Mouse (Mus musculus) lung, adult 18-20 months (tissue): ENCODE results near the gene Ranbp9.

Experiments
- DNase-seq, 2 experiments: peaks; one replicate each; pipeline ENCODE4 v3.0.0; 2022; ENCODE audit warnings: mixed read lengths in 2 of 2

Ranbp9 gene

GRCm38 (mm10) chr13:43480957-43481858, at the start of gene Ranbp9:
Ranbp9 (minus strand) TSS chr13:43481282.
- DNase-seq = peak; percentile 73 to 74

DNA sequence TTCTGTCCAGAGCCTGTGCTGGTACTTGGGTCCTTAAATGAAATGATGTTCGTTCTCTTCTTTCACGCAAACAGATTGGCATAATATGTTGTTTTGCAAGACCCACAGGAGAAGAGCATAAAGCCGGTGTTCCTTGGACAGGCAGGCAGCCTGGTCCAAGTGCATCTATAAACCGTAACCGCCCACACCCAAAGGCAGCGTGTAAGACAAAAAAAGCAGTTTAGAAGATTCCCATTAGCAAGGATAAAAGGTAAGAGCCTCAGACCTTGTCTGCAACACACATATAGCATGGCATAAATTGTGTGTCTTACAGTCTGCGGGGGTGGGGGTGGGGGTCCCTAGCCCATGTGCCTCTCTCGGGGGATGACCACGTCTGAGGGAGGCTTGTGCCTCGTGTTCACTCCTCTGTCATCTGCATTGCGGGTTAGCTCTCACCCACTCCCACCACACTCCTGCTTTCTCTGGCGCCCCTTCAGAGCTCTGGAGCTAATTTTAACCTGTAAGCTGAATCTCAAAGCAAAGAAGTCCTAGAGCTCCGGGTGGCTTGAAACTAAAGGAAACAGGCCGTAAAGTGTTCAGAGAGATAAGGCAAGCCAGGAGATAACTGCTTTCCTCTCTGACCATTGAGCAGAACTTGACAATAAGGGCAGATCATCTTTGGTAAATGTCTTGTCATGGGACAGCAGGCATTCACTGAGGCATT, 49.2 kb upstream of the Ranbp9 start:
- no peak for DNase-seq

DNA sequence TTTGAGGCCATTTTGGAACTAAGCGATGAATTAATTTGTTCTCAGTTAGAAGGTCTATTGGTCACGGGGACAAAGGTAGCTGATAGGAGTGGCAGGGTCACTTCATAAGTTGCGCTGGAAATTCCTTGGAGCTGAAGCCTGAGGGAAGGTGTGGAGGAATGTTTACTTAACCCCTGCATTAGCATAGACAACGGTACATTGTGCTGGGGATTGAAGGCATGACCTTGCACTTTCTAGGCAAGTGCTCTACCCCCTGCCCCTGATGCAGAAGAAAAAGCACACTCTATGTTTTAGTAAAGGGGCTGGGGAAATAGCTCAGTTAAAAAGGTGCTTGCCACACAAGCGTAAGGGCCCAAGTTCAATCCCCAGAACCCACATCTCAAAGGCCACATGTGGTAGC, 45.2 kb upstream of the Ranbp9 start:
- no peak for DNase-seq

- peak in 1 of 2 experiments; percentile 34 for DNase-seq
Observed at GRCm38 (mm10) chr13:43525363-43526134, 44.5 kb upstream of the Ranbp9 start.

DNA sequence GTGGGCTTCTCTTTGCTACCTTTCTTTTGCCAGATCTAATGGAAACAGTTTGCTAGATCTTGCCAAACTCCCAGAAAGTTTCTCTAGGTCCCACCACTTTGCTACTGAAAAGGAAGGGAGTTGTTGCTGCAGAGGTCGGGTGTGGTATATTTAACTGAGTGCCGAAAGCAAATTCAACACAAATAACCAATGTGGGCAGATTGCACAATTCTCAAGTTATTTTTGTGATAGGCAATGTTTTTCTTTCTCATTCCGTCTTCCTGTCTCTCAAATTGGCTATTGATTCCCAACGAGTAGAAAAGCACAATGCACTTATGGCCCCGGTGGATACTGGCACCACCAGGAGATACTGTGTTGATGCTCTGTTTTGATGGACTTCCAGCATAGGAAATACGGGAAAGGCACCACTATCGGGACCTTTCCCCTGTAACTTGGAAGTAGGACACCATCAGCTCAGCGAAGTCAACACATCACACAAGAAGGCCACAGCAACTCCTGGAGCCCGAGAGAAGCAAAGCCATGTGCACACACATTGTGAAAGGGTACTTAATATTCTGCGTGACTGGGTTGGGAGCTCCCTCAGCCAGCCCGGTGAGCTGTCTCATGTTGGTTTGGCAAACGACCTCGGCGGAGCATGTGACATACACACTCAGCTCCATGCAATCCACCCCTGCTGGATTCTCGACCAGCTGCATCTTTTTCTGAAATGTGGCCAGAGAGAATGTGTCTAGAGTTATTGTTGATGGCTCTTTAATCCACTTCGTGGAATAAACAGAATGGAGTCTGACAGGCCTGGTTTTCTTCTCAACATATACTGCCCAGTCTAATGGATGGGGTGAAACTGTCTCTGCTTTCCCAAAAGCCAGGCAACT, 43.6 kb upstream of the Ranbp9 start:
- peak; percentile 72 to 79 for DNase-seq

DNA sequence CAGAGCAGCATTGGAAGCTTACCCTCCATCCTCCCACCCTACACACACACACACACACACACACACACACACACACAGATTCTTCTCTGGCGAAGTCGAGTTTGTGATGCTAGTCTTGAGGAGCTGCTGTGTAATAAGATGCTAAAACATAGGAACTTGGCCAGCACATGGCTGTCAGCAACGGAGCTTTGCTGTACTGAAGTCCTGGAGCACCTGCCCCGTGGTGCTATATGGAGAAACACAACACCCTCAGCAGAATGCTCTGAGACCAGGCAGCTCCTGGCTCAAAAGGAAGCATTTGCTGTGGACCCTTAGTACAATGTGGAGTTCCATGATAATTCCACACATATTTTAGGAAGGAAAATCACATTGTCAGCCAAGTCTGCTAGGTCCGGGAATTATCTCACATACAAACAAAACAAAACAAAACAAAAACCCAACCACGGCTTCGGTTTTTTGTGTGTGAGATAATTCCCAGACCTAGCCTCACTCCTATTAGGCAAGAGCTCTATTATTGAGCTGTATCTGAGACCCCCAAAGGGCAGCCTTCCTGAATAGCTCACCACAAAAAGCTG, 42.9 kb upstream of the Ranbp9 start:
- DNase-seq = no peak

- no peak for DNase-seq
Observed at GRCm38 (mm10) chr13:43521940-43522339, 40.9 kb upstream of the Ranbp9 start.

GRCm38 (mm10) chr13:43519251-43519650, 38.2 kb upstream of the Ranbp9 start:
- DNase-seq = no peak

DNA sequence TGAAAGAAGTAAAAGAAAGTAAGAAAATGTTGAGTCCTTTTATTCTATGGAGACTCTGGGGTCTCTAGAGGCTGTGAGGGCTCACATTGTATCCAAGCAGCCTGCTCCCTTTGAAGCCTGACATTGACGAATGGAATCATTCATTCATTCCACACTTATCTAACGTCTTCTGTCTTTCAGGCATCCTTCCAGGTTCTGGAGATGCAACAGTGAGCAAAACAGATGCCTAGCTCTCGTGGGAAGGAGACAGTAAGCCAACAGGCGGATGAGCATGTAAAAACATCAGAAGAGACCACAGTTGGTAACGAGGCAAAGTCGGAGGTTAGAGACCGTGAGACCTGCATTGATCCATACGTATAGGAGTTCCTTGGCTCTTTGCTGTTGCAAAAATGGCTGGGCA, 36.3 kb upstream of the Ranbp9 start:
- no peak for DNase-seq

GRCm38 (mm10) chr13:43516931-43517330, 35.8 kb upstream of the Ranbp9 start:
- DNase-seq = no peak

- DNase-seq = no peak
Observed at GRCm38 (mm10) chr13:43516119-43516518, 35.0 kb upstream of the Ranbp9 start.

GRCm38 (mm10) chr13:43514950-43515358, 33.9 kb upstream of the Ranbp9 start:
- DNase-seq = no peak

DNA sequence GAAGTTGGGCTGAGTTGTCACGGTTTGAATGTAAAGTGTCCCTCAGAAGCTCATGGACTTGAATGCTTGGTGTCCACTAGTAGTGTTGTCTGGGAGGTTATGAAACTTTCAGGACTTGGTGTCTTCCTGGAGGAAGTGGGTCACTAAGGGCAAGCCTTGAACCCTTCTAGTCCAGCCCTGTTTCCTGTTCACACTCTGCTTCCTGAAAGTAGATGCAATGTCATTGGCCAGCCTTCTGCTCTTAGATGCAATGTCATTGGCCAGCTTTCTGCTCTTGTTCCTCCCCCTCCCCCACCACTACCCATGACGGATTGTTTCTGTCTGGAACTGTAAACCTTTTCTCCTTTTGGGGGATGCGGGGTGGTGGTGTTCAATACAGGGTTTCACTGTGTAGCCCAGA, 31.7 kb upstream of the Ranbp9 start:
- DNase-seq = no peak

DNA sequence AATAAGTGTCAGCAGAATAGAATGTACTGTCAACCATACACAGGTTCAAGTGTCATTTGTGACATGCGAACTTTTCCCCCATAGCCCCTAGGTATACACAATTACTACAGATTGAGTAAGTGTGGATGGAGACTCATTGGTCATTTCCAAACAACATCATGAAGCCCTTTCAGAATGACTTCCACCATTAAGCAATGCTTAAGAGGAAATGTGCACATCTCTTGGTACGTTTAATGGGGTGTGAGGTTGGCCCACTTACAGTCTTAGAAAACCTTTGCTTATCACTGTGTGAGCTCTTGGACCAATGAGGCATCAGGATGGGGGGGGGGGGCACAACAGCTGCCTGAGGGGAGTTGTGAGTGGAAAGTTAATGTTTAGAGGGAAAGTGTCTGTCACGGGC, 24.7 kb upstream of the Ranbp9 start:
- no peak for DNase-seq

- DNase-seq = peak; percentile 61 to 72
Observed at GRCm38 (mm10) chr13:43503395-43503850, 22.3 kb upstream of the Ranbp9 start.

DNA sequence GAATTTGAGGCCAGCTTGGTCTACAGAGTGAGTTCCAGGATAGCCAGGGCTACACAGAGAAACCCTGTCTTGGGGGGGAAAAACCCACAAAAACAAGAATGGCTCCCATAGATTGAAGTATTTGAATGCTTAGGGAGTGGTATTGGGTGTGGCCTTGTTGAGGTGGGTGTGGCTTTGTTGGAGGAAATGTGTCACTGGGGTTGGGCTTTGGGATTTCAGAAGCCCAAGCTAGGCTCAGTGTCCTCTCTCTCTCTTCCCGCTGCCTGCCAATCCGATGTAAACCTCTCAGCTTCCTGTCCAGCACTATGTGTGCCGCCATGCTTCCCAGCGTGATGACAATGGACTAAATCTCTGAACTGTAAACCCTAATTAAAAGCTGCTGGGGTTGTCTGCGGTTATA, 20.5 kb upstream of the Ranbp9 start:
- DNase-seq = no peak

DNA sequence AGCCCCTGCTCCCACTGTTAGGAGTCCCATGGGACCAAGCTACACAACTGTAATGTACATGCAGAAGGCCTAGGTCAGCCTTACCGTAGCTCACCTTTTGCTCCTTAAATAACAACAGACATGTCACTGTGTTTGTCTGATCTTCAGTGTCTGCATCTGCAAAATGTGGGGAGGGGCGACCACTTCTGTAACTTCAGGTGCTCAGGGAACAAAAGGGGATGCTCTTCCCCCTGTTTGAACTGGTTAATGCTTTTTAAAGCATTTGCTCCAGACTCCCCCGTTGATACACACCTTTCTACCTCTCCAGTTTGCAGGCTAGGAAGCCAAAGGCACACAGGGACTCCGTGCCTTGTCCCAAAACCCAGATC, 19.4 kb upstream of the Ranbp9 start:
- DNase-seq = no peak

DNA sequence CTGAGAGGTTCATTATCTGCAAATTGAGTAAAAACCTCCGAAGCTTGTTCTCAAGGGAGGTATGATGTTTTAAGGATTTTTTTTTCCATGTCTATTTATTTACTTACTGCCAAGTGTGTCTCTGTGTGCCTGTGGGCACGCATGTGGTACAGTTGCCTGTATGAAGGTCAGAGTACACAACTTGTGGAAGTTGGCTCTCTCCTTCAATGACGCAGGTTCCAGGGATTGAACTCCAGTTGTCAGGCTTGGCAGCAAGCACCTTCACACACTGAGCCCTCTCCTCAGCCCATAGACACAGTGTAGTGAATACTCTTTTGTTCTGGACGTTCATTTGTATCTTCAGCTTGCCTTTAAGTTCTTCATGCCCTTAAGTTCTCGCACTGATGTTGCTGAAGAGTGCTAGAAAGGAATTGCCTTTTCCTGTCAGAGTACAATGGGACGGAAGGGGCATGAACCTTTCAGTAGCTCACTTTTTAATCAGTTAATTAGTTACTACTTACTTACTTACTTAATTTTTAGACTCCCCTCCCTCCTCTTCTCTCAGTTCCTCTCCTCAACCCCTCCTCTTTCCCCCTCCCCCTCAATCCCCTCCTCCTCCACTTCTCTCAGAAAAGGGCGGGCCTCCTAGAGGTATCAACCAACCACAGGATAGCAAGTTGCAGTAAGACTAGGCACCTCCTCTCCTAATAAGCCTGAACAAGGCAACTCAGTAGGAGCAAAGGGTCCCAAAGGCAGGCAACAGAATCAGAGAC, 18.8 kb upstream of the Ranbp9 start:
- DNase-seq = no peak

DNA sequence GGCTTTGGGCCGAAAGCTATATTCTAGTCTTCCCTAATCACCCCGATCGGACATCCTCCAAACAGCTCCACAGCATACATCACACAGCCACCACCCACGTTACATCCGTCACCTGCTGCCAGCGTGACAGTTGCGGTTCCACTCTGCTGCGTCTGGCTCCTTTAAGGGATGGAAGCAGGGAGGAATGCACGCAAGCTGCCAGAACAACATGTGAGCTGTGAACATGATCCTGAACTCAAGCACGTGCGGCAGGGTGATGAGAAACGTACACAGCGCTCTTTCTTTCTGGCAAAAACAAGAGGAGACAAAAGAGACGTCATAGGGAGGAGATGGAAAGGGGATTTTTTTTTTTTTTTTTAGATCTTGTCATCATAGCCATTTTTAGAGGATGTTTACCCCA, 17.8 kb upstream of the Ranbp9 start:
- peak; percentile 41 to 63 for DNase-seq

DNA sequence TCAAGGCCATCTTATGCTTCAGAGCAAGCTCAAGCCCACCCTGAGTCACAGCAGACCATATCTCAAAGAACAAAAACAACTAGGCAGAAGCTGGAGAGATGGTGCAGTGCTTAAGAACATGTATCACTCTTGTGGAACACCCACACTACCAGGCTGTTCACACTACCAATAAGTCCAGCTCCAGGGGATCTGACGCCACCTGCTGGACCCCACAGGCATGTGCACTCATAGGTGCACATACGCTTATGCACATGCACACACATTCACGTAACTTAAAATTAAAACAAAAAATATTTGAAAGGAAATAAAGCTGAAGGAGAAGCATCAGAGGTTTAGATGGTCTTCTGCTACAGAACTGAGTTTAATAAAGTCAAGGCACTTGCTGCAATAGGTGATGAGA, 16.7 kb upstream of the Ranbp9 start:
- no peak for DNase-seq

GRCm38 (mm10) chr13:43496660-43497059, 15.6 kb upstream of the Ranbp9 start:
- DNase-seq = no peak
